Mouse (Mus musculus) fat pad, adult 2 months (tissue): Measurements from ENCODE around the gene Mybpc3.

Source experiments
- DNase-seq: peaks from one replicate; pipeline ENCODE4 v3.0.0-alpha.2; 2011; ENCODE audit warnings: low read depth, low spot score; ENCODE audit errors: extremely low read depth

Mybpc3 gene

DNA sequence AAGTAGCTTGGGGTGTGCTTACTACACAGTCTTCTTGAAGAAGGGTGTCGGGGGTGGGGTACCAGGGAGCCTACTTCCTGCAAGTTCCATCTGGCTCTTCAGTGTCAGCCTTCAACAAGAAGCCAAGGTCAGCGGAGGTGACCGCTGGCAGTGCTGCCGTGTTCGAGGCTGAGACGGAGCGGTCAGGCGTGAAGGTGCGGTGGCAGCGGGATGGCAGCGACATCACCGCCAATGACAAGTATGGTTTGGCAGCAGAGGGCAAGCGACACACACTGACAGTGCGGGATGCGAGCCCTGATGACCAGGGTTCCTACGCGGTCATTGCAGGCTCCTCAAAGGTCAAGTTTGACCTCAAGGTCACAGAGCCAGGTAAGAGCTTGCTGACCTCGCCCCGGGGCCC, 1.1 kb downstream of the Mybpc3 start:
- no peak for DNase-seq

DNA sequence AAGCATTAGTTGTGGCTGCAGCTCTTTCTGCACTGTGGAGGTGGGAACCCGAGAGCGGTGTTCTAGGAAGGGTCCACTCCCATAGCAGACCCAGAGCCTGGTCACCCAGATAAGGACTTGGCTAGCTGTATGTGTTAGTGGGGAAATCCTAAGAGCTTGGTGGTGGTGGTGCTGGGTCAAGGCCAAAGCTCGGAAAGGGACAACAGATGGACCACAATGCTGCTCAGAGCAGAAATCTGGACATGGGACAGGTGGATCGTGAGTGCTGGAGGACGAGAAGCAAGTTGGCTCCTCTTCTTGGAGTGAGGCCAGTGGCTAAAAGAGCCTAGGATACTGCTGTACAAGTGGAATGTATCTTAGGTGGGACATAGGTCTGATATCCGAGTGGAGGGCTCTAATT, 1.6 kb downstream of the Mybpc3 start:
- no peak for DNase-seq

DNA sequence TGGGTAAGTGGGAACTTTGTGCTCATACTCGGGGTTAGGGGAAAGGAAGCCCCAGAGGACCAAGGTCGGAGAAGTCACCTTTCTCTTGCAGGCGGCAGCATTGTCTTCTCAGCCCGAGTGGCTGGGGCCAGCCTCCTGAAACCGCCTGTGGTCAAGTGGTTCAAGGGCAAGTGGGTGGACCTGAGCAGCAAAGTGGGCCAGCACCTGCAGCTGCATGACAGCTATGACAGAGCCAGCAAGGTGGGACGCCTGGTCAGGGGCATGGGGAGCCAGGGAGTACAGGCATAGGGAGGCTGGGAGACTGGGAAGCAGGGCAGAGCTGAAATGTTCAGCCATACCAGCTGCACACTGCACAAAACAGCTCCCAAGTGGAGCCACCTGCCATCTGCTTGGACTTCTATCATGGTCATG, 2.3 kb downstream of the Mybpc3 start:
- no peak for DNase-seq

DNA sequence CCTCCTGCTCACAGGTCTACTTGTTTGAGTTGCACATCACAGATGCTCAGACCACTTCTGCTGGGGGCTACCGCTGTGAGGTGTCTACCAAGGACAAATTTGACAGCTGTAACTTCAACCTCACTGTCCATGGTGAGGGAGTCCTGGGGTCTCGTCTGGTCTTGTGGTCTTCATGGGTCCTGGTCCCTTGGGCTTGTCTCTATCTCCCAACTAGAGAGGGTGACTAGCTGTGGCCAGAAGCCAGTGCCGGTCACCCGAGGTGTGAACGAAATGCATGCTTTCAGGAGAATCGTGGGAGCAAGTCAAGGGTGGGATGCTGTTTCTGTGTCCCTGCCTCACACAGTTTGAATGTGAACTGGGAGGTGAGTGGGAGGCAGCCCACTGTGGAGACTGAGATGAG, 3.1 kb downstream of the Mybpc3 start:
- DNase-seq: no peak

DNA sequence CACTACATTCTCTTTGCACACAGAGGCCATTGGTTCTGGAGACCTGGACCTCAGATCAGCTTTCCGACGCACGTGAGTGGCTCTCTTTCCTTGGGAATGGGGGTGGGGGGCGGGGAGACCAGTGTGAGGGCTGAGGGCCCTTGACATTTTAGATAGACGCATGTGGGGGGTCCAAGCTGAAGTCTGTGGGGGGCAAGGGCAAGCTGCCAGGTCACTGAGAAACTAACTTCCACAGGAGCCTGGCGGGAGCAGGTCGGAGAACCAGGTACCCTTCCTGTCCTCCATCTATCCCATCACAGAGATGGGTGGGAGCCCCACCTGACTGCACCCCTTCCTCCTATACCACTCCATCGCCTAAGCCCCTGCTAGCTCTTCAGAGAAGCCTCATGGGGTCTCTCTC, 3.6 kb downstream of the Mybpc3 start:
- no peak for DNase-seq

DNA sequence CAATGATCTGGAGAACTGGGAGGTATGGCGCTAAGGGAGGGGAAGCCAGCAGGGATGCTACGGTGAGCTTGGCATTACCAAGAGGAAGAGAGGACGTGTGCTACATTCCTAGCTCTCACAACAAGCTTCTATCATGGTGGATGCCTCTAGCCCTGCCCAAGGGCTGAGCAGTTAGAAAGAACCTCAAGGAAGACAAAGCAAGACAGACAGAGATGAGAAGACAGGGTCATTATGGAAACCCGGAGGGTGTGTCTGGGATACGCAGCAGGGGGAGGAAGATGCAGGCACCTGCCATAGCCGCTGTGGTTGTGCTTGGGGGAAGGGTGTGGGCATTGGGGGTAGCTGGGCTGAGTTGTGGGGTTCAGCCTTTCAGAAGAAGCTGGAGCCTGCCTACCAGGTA, 5.6 kb downstream of the Mybpc3 start:
- DNase-seq: no peak

DNA sequence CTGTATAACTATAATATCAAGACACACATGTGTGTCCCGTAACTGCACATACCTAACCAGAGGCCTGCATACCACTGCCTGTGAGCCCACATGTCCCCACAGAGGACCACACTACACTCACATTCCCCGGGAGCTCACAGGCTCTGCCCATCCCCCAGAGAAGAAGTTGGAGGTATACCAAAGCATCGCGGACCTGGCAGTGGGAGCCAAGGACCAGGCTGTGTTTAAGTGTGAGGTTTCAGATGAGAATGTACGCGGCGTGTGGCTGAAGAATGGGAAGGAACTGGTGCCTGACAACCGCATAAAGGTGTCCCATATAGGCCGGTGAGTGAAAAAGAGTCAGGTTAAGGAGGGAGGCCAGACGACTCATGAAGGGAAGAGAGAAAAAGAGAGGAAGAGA, 7.2 kb downstream of the Mybpc3 start:
- DNase-seq: no peak

DNA sequence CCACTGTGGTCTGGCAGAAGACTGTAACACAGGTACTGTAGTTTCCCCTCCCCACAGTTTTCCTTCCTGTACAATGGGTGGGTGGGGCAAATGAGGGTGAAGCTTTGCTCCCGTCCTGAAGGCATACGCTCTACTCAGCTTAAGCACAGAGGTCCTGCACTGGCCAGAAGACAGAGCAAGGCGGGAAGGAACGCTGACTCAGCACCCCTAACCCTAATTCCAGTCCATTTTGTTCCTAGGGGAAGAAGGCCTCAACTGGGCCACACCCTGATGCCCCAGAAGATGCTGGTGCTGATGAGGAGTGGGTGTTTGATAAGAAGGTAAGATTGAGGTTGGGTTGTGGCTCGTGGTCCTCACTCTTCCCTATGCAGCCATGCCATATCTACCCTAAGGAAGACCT, 10.8 kb downstream of the Mybpc3 start:
- DNase-seq: no peak

DNA sequence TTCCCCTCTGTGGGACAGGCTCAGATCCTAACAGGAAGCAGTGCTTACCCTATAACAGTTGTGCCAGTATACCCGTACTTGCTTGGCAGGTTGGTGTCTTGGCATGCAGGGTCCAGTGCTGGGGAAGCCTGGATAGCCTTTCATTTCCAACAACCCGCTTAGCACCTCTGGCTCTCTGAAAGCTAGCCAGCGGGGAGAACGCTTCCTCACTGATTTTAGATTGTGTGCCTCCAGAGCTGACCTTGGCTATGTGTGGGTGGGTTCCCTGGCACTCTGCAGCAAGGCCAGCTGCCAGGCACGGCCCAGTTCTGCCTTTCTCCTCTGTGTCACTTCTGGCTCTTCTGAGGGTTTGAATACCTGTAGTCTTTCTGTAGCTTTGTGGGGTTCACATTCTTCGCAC, 12.2 kb downstream of the Mybpc3 start:
- DNase-seq: peak; percentile 61

DNA sequence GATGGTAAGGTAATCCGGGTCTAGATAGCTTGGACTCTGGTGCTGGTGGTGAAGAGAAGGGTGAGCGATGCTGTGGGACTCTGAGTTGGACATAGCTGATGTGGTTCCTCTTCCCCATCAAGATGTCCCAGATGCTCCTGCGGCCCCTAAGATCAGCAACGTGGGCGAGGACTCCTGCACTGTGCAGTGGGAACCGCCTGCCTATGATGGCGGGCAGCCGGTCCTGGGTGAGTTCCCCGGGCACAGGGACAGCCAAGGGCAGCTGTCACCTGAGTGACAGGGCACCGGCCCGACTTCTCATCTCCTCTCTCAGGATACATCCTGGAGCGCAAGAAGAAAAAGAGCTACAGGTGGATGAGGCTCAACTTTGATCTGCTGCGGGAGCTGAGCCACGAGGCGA, 13.3 kb downstream of the Mybpc3 start:
- no peak for DNase-seq

DNA sequence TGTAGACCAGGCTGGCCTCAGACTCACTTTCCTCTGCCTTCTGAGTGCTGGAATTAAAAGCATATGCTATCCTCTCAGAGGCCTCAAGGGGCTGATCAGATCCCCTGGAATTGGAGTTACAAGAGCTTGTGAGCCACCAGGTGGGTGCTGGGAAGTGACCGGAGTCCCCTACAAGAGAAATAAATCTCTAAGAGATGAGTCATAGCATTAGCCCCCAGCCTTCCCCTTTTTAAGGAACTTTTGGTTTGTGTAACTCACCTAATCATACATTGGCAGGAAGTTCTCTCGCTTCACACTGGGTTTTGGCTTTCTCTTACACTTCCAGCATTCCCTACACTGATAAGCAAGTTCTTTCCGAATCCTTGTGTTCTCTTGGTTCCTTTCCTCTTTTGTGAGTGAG, 14.1 kb downstream of the Mybpc3 start:
- DNase-seq: no peak

DNA sequence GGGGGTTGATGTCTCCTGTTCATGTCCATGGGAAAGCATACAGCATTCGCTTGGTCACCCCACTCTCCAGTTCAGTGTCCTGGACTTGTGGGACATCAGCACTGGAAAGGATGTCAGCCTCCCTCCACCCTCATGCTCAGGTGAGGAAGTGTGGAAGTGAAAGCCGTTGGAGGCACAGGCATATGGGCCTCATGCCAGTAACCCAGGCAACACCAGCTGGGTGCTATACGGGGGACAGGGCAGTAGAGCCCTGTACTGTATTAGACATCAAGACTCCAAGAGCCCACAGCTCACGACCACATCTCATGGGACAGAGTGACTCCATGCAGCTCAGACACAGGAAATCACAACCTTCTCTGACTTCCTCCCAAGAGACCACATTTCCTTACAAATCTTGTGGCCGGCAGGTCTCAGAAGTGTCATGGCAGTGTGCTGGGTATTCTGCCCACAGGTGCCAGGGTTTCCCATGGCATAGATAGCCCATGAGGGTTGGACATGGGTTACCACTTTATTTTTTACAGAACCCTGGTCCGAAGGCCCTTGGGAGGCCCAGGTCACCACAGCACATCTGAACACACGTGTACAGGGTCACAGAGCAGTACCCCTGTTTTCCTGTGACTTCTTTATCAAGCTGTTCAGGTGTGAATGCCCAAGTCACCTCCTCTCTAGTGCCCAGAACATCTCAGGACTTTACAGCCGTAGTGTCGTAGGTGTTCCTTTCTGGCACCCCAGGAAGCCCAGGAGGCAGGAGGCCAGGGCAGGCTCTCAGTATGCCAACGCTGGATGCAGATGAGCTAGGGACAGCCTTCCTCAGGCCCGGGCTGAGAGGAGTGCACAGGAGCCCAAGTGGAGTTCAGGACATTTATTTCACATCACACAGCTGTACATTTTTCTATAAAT, 18.8 kb downstream of the Mybpc3 start:
- DNase-seq: no peak

DNA sequence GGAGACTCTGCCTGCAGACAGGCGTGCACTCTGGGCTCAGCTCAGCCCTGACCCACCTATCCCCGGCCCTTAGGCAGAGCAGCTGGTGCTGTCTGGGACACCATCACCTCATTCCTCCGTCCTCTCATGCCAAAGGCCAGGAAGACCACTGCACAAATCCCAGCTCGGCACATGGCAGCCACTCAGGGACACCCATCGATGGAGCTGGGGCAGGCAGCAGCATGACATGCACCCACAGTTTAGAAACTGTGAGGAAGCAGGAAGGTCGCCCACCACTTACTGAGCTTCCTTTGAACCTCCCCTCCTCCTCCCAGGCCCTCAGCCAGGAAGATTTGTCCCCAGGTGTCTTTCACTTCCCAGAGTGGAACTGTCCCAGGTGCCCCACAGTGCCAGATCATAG, 19.5 kb downstream of the Mybpc3 start:
- no peak for DNase-seq

DNA sequence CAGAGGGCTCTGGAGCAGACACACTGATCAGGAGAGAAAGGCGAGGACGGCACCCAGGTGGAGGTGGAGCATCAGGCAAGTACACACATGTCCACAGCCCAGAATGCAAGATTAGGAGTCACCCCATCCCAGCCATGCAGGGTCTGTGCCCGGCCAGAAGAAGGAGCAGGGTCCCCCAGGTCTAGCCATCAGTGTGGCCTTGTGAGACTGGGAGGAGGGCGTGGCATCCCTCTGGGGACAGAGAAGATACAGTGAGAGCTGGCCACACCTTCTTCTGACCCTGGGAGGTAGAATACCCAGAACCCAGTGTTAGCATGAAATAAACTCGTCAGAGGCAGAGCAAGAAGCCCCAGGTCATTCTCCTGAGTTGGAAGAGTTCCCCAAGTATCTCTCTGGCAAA, 21.4 kb downstream of the Mybpc3 start:
- no peak for DNase-seq

DNA sequence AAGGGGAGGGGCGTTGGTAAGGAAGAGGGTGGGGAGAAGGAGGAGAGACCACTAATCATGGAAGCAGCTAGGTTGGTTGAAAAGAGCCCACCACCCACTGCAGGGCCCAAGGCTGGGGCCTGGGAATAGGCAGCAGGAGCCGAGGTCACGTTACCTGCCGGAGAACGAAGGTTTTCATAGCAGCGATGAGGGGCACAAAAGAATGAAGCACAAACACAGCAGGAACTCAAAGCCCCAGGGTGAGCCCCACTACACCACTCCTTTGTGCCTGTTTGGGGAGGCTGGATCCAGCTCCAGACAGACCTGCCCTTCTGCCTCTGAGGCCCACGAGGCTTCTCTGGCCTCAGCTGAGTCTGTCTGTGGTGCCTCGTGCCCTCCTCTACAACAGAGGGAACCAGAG, 21.8 kb downstream of the Mybpc3 start:
- no peak for DNase-seq

DNA sequence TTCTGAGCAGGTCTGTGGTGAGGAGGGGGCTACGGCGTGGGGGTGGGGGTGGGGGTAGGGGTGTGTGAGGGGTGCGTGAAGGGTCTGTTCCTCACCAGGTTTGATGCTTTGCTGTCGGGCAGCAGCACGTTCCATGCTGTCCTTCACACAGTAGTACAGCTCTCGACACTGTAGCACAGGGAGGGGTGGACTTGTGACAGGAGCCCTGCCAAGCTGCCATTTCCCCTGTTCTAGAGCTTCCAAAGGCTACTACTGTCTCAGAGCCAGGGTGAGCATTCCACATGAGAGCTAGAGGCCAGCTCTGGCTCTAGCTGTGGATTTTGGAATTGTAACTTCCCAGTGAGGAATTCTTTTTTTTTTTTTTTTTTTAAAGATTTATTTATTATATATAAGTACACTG, 25.0 kb downstream of the Mybpc3 start:
- DNase-seq: no peak

DNA sequence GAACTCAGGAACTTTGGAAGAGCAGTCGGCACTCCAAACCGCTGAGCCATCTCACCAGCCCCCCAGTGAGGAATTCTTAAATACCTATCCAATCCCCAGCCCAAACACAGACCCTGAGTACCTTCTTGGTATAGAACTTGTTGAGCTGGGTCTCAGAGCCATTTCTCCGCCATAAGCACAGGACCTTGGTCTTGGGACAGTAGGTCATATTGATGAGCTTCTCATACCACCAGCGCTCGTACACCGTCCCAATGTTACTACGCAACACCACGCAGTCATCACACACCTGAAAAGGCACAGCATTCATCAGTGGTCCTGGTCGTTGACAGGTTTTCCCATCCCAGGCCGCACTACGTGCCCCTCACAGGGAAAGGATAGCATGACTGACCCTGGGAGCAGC, 25.5 kb downstream of the Mybpc3 start:
- no peak for DNase-seq

DNA sequence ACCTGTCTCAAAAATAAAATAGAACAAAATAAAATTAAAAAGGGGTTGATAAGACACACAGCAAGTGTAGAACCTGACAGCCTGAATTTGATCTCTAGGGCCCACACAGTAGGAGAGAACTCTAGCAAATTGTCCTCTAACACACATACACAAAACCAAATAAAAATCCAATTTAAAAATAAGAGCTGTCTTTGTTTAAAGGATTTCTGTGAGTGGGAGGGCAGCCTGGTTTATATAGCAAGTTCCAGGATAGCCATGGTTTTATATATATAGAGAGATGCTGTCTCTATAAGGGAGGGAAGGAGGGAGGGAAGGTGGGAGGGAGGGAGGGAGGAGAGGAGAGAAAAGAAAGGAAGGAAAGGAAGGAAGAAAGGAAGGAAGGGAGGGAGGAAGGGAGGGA, 30.2 kb downstream of the Mybpc3 start:
- DNase-seq: no peak

DNA sequence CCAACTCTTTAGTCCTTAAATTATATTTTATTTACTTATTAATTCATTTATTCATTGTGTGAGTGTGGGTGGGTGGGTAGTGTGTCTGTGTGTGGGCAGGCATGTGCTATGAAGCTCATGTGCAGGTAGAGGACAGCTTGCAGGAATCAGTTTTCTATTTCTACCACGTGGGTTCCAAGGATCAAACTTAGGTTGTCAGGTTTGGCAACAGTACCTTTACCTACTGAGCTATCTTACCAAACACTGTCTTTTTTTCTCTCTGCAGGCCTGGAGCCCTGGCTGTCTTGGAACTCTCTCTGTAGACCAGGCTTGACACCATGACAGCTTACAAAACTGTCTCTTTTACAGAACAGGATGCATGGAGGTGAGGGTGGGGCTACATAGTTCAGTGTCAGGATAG, 33.4 kb downstream of the Mybpc3 start:
- no peak for DNase-seq

DNA sequence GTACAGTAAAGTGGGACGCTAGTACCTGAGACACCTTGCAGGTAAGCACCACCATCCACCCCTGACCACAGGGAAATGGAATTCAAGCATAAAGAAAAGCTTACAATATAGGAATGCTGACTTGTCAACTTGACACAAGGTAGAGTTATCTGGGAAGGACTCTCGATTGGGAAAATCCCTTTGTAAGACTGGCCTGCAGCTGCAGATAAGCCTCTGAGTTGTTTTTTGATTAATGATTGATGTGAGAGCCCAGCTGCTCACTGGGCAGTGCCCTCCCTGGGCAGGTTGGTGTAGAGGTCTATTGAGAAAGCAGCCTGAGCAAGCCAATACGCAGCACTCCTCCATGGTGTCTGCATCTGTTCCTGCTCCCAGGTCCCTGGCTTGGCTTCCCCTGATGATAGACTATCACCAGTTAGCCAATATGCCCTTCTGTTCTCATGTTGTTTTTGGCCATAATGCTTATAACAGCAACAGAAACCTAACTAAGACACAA, 35.0 kb downstream of the Mybpc3 start:
- no peak for DNase-seq

DNA sequence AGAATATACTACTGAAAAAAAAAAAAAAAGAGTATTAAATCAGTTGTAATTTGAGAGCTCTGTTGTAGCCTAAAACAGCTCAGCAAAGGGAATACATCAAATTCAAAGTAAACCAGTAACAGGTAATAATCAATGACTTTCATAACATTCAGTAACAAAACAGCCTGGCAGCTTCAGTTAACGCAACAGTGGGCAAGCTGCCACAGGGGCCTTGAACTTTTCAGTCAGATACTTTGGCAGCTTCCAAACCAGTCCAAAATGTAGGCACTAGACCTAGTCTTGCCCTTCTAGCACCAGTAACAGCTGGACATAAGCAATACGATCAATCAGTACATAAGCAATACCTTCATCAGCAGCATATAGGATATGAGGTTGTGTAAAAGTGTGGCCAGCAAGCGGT, 36.1 kb downstream of the Mybpc3 start:
- no peak for DNase-seq

DNA sequence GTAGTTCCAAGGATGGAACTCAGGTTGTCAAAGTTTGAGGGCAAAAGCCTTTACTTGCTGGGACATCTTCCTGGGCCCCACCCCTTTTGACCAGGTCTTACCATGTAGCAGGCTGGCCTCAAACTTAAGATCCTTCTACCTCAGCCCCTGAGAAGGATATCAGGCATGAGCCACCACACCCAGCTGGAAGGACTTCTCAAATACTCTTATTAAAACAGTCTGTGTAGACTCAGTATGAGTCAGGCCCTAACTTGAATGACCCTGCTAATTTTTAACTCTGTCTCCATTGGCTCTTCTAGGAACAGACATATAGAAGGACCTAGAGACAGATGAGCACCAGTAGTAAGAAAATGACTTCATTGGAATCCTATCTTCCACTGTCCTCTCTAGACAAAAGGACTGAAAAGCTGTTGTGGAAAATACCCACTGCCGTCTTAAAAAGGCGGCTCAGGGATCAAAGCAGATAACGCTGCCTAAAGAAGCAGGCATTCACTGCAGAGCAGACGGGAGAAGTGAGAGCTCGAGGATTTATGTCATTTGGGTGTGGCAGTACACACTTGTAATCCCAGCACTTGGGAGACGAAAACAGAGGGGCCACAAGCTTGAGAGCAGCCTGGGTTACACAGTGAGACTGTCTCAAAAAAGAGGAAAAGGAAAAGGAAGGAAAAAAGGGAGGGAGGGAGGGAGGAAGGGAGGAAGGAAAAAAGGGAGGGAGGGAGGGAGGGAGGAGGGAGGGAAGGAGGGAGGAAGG, 39.2 kb downstream of the Mybpc3 start:
- DNase-seq: no peak
